Mouse (Mus musculus) v-Abl transformed pro-B cells (cell line): ENCODE results near the gene Cpm.

Source experiments
- in situ Hi-C, 2 experiments: fragments of 400-800 bp; cut with MboI; formaldehyde crosslinking; loops; one replicate each; pipeline ENCODE4 v1.15.1; 2025; ENCODE audit not compliant: unreplicated experiment in 2 of 2

The Cpm gene

DNA sequence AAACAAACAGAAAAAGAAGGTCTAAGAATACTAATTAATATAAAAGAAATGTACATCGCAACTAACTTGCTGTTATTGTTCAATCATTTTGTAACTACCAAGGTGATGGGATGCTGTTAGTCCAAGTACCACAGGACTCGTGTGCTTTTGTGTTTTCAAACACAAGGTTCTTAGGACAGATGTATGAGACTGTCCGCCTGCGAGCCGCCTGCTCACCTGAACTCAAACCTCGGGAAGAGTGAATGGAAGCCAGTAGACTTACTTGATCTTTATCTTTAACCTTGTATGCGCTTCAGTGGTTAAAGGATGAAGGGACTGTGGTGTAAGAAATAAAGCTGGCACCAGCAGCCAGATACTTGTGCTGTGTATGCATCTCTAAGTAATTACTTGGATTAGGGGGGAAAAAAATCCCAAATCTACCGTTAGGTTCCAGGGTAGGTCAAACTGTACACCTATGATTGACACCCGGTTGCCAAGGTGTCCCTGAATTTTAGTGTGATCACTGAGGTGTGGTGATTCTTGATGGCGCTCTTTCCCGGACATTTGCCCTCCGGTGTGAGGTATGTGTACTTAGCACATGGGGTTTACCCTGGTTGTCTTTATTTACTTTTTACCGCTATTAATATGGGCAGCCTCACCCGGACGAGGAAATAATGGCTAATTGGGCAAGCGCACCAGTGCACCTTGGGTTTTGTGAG, 2.4 kb downstream of the Cpm start:
- in situ Hi-C loops, result loop anchor here (5.0 to 10.0 kb wide), 4 partner anchors 64 to 174 kb away; no protein-coding TSS in a partner anchor

DNA sequence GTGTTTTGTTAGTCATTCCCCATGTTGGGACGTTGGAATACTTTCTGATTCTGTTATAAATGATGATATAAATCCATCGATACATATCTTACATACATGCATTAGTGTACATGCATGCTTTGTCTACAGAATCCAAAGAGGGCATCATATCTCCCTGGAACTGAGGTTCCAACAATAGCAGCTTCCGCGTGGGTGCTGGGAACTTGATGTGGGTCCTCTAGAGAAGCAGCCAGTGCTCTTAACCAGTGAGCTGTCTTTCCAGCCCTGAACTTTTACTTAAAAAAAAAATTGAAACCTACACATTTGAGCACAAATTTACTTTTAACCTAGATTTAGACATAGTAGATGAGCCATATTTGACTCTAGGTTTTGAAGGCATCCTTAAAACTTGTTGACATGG, 3.1 kb downstream of the Cpm start:
- in situ Hi-C loops, result loop anchor here (5.0 to 10.0 kb wide), 4 partner anchors 65 to 175 kb away; no protein-coding TSS in a partner anchor

DNA sequence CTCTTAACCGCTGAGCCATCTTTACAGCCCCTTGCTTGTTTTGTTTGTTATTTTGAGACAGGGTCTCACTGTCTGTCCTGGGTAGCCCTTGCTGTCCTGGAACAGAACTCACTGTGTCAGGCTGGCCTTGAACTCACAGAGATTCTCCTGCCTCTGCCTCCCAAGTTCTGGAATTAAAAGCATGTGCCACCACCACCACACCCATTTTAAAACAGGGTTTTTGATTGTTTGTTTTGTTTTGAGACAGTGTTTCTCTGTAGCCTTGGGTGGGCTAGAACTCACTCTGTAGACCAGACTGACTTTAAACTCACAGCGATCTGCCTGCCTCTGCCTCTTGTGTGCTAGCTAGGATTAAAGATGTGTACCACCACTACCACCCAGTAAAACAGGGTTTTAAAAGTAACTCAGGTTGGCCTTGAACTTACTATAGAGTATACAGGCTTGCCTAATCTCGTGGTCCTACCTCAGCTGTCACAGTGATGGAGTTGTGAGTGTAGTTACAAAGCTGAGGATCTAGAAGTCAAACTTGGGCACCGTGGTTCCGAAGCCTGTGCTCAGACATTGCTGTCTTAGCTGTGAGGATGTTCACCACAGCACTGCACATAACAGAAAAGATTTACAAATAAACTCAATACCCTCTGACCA, 4.4 kb downstream of the Cpm start:
- in situ Hi-C loops, result loop anchor here (5.0 to 10.0 kb wide), 4 partner anchors 66 to 176 kb away; no protein-coding TSS in a partner anchor

DNA sequence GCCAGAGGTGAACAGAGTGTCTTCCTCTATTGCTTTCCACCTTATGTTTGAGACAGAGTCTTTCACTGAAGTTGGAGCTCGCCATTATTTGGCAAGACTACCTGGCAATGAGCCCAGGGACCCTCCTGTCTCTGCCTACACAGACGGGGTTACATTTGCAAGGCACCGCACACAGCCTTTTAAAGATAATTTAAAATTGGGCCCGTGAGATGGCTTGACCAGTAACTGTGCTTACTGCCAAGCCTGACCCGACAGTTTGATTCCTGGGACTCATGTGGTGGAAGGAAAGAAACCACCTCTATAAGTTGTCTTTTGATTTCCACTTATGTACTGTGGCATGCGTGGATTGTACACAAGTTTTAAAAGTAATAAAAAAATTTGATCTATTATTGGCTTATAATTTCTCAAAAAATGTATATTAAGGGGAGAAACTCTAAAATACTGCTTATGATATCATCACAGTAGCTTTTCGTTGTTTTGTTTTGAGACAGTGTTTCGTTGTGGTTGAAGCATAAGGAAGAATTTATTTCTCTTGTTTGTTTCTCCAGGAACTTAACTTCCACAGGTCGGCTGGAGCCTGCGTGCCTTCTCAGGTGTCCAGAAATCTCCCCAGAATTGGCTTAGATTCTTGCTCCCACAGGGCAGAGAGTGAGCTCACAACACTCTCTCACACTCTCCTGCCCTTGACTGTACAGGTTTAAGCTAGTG, 5.2 kb downstream of the Cpm start:
- in situ Hi-C loops, result loop anchor here (5.0 to 10.0 kb wide), 4 partner anchors 67 to 177 kb away; no protein-coding TSS in a partner anchor

DNA sequence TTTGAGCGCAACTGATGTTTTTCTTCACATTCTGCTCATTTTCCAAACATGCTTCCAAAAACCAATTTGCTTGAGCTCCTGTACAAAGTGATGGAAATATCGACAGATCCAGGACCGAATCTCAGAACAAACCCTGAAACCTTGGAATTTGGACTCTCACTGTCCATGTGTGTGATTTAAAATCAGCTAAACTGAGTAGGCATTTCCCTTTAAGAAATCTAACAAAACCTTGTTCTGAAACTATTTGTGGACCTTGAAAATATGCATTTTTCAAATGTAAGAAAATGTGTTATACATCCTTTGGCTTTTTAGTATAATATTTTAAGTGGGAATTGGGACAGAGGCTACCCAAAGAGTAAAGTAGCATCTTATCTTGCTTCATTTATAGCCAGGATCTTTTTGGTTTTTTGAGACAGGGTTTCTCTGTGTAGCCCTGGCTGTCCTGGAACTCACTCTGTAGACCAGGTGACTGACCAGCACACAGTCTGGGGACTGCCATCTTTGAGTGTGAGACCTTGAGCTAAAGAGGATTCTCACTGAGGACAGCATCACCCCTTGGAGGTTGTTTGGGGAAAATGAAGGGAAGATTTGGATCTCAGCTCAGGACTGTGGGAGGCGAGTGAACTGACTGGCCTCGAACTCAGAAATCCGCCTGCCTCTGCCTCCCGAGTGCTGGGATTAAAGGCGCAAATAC, 5.9 kb downstream of the Cpm start:
- in situ Hi-C loops, result loop anchor here in 1 of 2 experiments (10.0 kb wide), 1 partner anchor 120 kb away; no protein-coding TSS in a partner anchor

DNA sequence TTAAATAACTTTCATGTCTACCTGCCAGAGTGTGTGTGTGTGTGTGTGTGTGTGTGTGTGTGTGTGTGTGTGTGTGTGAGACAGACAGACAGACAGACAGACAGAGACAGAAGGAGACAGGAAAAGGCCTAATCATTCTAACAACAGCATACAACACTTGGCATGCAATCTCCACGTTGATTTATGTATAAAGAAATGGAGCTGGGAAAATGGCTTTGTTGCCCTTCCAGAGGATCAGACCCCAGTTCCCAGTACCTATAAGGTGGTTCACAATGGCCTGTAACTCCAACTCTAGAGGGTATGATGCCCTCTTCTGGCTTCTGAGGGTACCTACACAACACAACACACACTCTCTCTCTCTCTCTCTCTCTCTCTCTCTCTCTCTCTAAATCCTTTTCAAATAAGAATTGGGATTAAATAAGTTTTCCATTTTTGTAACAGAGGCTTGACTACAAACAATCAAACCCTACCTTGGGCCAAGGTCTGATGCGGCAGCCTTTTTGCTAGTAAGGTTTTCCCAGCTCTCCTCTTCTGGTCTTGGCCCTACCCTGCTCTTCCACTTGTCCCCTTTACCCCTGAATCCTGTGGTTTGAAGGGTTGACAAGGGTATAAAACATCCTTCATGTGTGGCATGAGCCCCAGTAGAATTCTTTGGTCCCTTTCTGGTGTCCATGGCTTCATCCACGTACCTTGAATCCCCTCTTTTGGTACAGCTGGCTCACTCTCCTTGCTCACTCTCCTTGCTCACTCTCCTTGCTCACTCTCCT, 6.7 kb downstream of the Cpm start:
- in situ Hi-C loops, result loop anchor here in 1 of 2 experiments (10.0 kb wide), 1 partner anchor 121 kb away; no protein-coding TSS in a partner anchor

DNA sequence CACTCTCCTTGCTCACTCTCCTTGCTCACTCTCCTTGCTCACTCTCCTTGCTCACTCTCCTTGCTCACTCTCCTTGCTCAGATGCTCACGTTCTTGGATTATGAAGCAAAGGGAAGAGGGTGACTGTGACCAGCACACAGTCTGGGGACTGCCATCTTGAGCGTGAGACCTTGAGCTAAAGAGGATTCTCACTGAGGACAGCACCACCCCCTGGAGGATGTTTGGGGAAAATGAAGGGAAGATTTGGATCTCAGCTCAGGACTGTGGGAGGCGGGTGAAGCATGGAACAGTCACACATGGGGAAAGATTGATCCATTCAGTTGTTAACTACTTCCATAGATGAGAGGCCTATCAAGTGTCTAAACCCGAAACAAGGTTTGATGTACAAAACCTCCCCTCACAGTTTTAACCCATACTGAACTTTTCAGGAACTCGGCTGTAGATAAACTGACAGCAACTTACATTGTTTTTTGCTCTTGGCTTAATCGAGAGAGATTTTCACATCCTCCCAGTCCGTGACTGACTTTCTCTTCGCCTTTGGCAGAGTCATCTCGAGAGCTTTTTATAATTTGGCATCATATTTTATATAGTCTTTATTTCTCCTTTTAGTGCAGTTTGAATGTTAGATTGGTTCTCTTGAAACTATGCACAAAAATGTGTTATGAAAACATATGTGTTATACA, 7.9 kb downstream of the Cpm start:
- in situ Hi-C loops, result loop anchor here in 1 of 2 experiments (10.0 kb wide), 1 partner anchor 122 kb away; no protein-coding TSS in a partner anchor

DNA sequence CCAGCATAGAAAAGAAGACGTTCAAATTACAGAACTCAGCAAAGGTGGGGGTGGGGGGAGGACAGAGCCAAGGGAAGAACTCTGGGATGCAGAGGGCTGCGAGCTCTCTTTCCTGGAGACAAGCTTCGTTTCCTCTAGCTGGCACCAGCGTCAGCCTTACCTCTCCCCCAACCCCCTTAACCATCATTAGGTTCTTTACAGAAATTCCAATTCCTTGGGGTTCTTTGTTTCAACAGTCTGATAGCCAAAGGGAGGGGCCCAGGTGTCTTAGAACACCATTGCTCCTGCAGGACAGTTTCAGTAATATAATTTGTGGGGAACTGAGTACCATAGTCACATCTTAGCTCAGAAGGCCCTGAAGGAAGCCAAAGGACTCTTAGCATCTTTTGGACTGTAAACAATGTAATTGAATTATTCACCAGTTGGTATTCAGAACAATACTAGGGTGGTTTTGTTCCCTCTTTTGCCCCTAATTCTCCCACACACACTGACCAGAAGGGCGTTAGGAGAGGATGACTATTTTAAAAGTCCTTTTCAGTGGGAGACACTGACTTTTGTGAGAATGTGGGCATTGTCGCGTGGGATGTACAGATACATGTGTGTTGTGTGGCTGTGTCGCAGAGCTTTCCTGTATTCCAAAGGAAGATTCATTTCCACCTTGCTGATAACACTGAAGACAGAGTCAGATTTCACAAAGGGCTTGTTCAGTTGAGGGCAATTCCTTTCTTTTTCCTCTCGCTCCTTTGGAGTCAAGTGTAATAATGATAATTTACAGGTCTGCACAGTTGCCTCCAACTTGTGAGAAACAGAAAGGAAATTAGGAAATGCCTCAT, 8.7 kb downstream of the Cpm start:
- in situ Hi-C loops, result loop anchor here in 1 of 2 experiments (10.0 kb wide), 1 partner anchor 123 kb away; no protein-coding TSS in a partner anchor

DNA sequence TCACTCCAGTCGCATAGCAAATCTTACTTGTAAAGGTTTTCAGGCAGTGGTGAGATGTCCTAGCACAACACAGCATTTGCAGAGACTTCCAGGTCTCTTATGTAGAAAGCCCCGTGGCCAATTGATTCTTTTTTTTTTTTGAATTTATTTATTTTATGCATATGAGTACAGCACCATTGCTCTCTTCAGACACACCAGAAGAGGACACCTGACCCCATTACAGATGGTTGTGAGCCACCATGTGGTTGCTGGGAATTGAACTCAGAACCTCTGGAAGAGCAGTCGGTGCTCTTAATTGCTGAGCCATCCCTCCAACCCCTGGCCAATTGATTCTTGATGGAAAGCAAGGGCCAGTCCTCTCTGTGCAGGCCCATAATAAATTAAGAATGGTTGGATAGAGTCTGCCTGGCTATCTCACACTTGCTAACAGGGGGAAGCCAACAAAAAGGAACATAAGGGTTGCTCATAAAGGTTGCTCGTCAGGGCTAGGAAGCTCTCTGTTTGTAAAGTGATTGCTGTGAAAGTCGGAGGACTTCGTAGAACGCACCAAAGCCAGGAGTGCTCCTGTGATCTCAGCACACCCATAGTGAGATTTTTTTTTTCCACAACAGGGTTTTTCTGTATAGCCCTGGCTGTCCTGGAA, 9.4 kb downstream of the Cpm start:
- in situ Hi-C loops, result loop anchor here in 1 of 2 experiments (10.0 kb wide), 1 partner anchor 124 kb away; no protein-coding TSS in a partner anchor

DNA sequence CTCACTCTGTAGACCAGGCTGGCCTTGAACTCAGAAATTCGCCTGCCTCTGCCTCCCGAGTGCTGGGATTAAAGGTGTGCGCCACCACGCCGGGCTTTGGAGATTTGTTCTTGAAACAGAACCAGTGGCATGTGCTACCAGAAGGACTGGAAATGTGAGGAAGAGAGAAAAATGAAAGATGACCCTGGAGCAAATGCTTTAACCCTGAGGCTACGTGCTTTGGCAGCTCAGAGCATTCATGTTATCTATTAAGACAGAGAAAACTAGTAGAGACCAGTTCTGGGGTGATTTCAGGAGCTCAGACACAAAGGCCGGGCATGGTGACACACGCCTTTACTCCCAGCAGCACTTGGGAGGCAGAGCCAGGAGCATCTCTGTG, 9.9 kb downstream of the Cpm start:
- in situ Hi-C loops, result loop anchor here in 1 of 2 experiments (10.0 kb wide), 1 partner anchor 124 kb away; no protein-coding TSS in a partner anchor

DNA sequence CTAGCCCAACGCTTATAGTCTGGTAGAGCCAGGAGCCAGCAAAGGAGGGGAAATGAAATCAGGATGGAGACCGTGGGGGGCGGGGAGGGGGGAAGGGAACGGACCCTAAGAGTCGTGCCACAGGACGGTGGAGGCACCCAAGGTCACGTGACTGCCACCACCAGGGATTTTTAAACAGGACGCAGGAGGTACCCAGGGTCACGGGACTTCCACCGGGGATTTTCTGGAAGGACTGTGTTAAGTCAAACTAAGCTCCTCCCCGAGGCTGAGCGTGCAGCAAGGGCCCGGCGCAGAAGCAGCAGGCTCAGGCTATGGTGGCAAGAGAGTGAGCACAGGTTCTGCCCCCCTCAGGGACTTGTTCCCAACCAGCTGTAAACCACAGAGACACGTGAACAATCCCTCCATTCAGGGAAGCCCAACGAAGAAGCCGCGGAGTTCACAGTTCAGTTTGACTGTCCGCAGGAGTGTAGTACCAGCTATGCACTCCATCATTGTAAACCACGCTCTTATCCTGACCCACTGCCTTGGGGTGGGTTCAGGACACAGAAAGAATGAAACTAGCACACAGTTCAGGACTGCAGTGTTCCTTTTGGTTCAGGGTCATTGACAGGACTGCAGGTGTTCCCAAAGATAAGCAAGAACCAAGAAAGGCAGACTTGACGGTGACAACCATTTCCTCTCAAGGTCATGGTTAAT, 10.7 kb downstream of the Cpm start:
- in situ Hi-C loops, result loop anchor here in 1 of 2 experiments (5.0 to 10.0 kb wide), 2 partner anchors 37 to 125 kb away; no protein-coding TSS in a partner anchor

DNA sequence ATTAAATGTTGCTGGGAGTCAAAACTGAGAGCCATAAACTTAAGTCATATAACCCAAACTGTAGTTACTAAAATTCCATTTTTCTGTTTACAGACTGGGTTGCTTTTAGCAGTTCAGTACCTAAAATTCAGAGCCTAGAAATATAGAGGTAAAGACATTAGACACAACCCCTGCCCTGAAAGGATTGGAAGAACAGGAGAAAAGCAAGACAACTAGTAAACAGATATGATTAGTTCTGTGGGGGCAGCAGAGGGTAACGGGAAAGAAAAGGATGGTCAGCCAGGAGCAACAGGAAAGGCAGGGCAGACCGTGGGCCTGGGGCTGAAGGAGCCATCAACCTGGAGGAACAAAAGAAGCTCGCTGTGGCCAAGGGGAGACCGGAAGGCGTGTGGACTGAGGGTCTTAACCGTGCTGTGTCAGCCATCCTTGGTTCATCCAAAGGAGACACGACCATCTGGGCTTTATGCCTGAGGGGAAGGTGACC, 11.3 kb downstream of the Cpm start:
- in situ Hi-C loops, result loop anchor here in 1 of 2 experiments (5.0 kb wide), 1 partner anchor 37 kb away; no protein-coding TSS in a partner anchor

DNA sequence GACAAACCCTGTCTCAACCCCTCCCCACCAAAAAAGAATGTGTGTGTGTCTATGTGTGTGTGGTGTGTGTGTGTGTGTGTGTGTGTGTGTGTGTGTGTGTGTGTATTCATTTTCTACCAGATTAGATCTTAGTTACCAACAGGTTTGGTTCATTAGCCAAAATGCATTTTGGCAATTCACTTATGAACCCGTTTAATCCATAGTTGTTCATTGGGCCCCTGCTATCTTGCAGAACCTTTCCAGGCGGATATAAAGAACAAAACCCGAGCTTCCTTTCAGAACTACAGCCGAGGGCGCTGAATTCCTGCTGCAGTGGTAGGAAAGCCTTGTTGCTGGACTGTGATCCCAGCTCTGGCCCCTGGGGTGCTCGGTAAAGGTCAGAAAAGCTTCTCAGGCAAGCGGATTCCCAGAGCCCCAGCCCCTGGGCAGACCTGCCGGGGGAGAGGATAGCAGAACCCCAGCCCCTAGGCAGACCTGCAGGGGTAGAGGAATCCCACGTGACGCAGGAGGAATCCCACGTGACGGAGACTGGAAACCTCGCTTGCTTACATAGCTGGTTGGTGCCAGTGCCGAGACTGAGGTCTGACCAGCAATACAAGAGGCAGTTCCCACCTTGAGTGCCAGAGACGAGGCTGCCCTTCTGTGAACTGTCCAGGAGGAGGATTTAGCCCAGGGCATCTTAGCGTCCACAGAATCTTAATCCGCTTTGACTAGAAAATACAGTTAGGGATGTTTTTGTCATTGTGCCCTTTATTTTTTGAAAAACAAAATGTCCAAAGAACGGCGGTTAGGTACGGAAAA, 12.3 kb downstream of the Cpm start:
- in situ Hi-C loops, result loop anchor here in 1 of 2 experiments (5.0 kb wide), 1 partner anchor 36 kb away; no protein-coding TSS in a partner anchor

DNA sequence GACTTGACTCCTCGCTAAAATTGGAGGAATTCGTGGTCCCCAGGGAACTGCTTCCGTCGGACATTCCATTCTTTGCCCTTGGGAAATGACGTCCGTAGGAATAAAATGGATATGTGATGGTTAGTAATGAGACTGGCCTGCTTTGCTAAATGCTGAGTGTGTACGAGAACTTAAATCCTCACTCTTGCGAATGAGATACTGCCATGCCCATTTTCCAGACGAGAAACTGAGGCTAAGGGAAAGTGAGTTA, 12.8 kb downstream of the Cpm start:
- in situ Hi-C loops, result loop anchor here in 1 of 2 experiments (5.0 kb wide), 1 partner anchor 35 kb away; no protein-coding TSS in a partner anchor

DNA sequence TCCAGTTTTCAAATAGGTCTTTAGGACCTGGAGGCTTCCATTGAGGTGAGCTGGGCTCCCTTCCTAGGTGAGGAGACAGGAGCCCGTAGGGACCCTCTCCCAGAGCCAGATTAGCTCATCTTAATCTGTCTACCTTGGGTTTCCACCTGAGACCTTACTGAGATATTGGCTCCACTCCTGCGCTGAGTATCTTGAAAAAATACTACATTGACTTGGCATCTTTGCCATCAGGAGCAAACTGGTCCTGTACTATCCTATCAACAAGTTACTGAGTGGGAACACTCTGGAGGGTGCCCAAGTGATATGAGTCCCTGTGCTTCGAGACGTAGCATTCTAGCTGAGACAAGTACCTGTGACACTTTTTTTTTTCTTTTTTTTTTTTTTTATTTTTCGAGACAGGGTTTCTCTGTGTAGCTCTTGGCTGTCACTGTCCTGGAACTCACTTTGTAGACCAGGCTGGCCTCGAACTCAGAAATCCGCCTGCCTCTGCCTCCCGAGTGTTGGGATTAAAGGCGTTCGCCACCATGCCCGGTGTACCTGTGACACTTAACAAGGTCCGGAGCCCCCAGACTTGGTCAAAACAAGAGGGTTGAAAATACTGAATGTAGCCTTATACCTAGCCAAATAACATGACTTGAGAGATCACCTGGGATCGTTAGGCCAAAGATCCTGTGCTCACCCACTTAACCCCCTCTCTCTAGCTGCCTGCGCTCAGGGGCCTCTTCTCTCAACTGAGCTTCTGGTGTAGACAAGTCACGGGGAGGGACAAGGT, 13.4 kb downstream of the Cpm start:
- in situ Hi-C loops, result loop anchor here in 1 of 2 experiments (5.0 kb wide), 1 partner anchor 35 kb away; no protein-coding TSS in a partner anchor
